Mouse (Mus musculus): ENCODE measurements at regions not wholly inside any gene's neighbourhood (a gene's known extent, or its start where the extent isn't known, plus 50 kb on each side); places are given as distances from the start of the nearest gene placed in this dataset.
A peak's percentile ranks its signal among the peaks of the same experiment; 100 is the strongest.

DNA sequence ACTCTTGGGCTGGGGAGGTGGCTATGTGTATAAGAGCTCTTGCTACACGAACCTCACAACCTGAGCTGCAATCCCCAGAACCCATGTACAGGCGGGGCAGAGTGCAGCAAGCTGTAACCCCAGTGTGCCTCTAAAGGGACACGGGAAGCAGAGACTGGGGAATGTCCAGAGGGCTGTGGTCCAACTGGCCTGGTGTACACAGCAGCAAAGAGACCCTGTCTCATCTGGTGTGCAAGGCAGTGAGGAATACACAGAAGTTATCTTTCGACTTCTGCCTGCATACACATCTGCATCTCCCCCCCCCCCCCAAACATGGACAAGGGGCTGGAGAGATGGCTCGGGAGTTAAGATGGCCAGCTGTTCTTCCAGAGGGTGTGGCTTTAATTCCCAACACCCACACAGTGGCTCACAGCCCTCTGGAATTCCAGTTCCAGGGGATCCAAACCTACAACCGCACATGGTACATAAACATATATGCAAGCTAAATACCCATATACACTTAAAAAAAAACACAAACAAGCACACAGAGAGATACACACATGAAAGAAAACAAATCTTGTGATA lies 86.4 kb downstream of the Vcpkmt start:
- Histone ChIP-seq H3K4me1 (ENCODE audit: control insufficient read depth, insufficient read depth, low read length) (no peaks in the 10 kb centered on the region), H3K27ac (ENCODE audit: low read depth, low read length) (no peak overlapping the region), H3K9me3 (ENCODE audit: control insufficient read depth, low read length) (no peaks in the 10 kb centered on the region), H3K4me2 (ENCODE audit: low read depth) (no peak overlapping the region), H3K36me3 (ENCODE audit: control insufficient read depth, insufficient read depth, low read length) (no peaks in the 10 kb centered on the region), H3K4me3 (ENCODE audit: low read depth, low read length) (no peak overlapping the region), H3K9ac (ENCODE audit: low read length) (no peak overlapping the region), H3K27me3 (ENCODE audit: control insufficient read depth, insufficient read depth, low read length) (no peaks in the 10 kb centered on the region)
- 79% methylated on average over 6 of the region's 6 CpGs for WGBS
- DNase-seq (ENCODE audit: low spot score) = no peak
- no peak for ATAC-seq (ENCODE audit: insufficient read depth, low FRiP score, low TSS enrichment)

DNA sequence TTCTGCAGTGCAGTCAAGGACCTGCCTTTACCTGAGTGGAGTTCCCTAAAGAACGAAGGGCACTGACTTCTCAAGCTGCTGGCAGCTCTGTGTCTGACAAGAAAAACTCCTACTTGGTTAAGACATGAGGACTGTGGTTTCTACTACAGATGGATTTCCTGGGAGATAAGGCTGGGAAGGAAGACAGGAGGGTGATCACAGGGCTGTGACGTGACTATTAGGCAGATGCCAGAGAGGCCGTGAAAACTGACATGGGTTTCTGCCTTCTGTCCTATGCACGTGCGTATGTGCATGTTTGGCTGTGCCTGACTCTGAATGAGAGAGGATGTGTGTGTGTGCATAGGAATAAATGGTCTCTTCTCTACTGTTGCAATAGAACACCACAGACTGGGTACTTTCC lies 87.1 kb downstream of the Vcpkmt start:
- Histone ChIP-seq H3K27me3 (ENCODE audit: control insufficient read depth, insufficient read depth, low read length) (no peaks in the 10 kb centered on the region), H3K4me2 (ENCODE audit: low read depth) (no peak overlapping the region), H3K36me3 (ENCODE audit: control insufficient read depth, insufficient read depth, low read length) (no peaks in the 10 kb centered on the region), H3K4me1 (ENCODE audit: control insufficient read depth, insufficient read depth, low read length) (no peaks in the 10 kb centered on the region), H3K9ac (ENCODE audit: low read length) (no peak overlapping the region), H3K9me3 (ENCODE audit: control insufficient read depth, low read length) (no peaks in the 10 kb centered on the region), H3K4me3 (ENCODE audit: low read depth, low read length) (no peak overlapping the region), H3K27ac (ENCODE audit: low read depth, low read length) (no peak overlapping the region)
- WGBS = 94% methylated on average over 5 of the region's 5 CpGs
- no peak for ATAC-seq (ENCODE audit: insufficient read depth, low FRiP score, low TSS enrichment)
- no peak for DNase-seq (ENCODE audit: low spot score)

DNA sequence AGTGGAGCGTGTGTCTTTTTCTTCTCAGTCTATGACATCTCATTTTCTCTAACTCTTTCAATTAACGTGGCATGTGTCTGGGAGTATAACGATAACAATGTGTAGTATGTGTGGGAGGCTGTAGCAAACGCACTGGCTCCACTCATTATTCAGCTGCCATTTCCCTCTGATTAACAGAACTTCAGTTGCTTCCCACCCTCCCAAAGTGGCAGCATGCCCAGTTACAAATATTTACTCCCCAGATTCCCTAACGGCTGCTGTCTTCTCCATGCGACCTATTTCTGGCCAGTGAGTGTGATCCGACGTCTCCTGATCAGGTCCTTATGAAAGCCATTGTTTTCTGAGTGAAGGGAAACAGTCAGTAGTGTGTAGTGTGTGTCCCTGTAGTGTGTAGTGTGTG lies 88.2 kb downstream of the Vcpkmt start:
- DNase-seq (ENCODE audit: low spot score) = no peak
- H3K9me3 ChIP-seq (ENCODE audit: control insufficient read depth, low read length) = no peaks in the 10 kb centered on the region
- no peak for ATAC-seq (ENCODE audit: insufficient read depth, low FRiP score, low TSS enrichment)
- no peak overlapping the region for H3K4me3 ChIP-seq (ENCODE audit: low read depth, low read length)
- H3K27me3 ChIP-seq (ENCODE audit: control insufficient read depth, insufficient read depth, low read length) = no peaks in the 10 kb centered on the region
- H3K9ac ChIP-seq (ENCODE audit: low read length) = no peak overlapping the region
- H3K4me1 ChIP-seq (ENCODE audit: control insufficient read depth, insufficient read depth, low read length) = no peaks in the 10 kb centered on the region
- H3K4me2 ChIP-seq (ENCODE audit: low read depth) = no peak overlapping the region
- WGBS = 91% methylated on average over 8 of the region's 8 CpGs
- H3K36me3 ChIP-seq (ENCODE audit: control insufficient read depth, insufficient read depth, low read length) = no peaks in the 10 kb centered on the region
- no peak overlapping the region for H3K27ac ChIP-seq (ENCODE audit: low read depth, low read length)

DNA sequence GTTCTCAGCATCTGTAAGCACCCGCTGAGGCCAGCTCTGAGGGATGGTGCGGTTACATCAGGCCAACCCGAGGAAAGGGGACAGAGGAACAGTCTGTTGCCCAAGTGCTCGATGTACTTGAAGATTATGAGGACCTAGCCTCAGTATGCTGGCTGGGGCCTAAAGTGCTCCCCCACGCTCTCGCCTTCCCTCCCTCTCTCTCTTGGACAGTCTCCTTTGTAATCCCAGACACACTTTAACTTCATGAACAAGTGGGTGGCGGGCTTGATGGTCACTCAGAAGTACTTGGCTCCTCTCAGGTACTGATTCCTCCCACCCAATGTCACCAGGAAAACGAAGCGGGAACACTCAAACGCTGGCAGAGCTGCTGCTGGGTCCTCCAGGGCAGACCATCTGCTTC lies 93.1 kb downstream of the Vcpkmt start:
- Histone ChIP-seq H3K27ac (ENCODE audit: low read depth, low read length) (no peak overlapping the region), H3K4me2 (ENCODE audit: low read depth) (no peak overlapping the region), H3K9ac (ENCODE audit: low read length) (no peak overlapping the region), H3K9me3 (ENCODE audit: control insufficient read depth, low read length) (no peaks in the 10 kb centered on the region), H3K36me3 (ENCODE audit: control insufficient read depth, insufficient read depth, low read length) (no peaks in the 10 kb centered on the region), H3K4me1 (ENCODE audit: control insufficient read depth, insufficient read depth, low read length) (0 out of 2 replicates have a peak, but pooled peaks cover 6% of the 10 kb centered on the region), H3K27me3 (ENCODE audit: control insufficient read depth, insufficient read depth, low read length) (no peaks in the 10 kb centered on the region), H3K4me3 (ENCODE audit: low read depth, low read length) (no peak overlapping the region)
- ATAC-seq (ENCODE audit: insufficient read depth, low FRiP score, low TSS enrichment) (no peak), DNase-seq (ENCODE audit: low spot score) (no peak)
- 87% methylated on average over 10 of the region's 10 CpGs for WGBS

DNA sequence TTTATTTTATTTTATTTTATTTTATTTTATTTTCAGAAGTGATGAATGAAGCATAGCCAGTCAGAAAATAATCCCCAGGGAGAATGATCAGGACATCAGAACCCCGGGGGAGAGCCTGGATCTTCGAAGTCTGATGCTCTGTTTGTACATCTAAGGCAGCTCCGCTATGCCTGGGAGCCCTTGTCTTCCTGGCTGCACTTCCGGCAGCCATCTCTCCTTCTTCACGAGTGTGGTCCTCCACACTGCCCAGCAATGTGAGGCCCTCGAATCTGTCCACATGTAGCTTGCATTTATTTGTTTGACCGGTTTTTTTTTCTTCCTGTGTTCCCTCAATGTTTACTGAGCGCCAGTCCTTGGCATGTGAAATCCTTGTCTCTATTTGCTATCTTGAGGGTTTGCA lies 95.9 kb downstream of the Vcpkmt start:
- Histone ChIP-seq H3K27me3 (ENCODE audit: control insufficient read depth, insufficient read depth, low read length) (no peaks in the 10 kb centered on the region), H3K27ac (ENCODE audit: low read depth, low read length) (no peak overlapping the region), H3K36me3 (ENCODE audit: control insufficient read depth, insufficient read depth, low read length) (no peaks in the 10 kb centered on the region), H3K9me3 (ENCODE audit: control insufficient read depth, low read length) (peaks cover 3% of the 10 kb centered on the region; the same call in 1 of the 2 replicates), H3K4me3 (ENCODE audit: low read depth, low read length) (no peak overlapping the region), H3K4me2 (ENCODE audit: low read depth) (no peak overlapping the region), H3K4me1 (ENCODE audit: control insufficient read depth, insufficient read depth, low read length) (0 out of 2 replicates have a peak, but pooled peaks cover 7% of the 10 kb centered on the region), H3K9ac (ENCODE audit: low read length) (no peak overlapping the region)
- DNase-seq (ENCODE audit: low spot score) (no peak), ATAC-seq (ENCODE audit: insufficient read depth, low FRiP score, low TSS enrichment) (no peak)
- WGBS = 86% methylated on average over 8 of the region's 8 CpGs

DNA sequence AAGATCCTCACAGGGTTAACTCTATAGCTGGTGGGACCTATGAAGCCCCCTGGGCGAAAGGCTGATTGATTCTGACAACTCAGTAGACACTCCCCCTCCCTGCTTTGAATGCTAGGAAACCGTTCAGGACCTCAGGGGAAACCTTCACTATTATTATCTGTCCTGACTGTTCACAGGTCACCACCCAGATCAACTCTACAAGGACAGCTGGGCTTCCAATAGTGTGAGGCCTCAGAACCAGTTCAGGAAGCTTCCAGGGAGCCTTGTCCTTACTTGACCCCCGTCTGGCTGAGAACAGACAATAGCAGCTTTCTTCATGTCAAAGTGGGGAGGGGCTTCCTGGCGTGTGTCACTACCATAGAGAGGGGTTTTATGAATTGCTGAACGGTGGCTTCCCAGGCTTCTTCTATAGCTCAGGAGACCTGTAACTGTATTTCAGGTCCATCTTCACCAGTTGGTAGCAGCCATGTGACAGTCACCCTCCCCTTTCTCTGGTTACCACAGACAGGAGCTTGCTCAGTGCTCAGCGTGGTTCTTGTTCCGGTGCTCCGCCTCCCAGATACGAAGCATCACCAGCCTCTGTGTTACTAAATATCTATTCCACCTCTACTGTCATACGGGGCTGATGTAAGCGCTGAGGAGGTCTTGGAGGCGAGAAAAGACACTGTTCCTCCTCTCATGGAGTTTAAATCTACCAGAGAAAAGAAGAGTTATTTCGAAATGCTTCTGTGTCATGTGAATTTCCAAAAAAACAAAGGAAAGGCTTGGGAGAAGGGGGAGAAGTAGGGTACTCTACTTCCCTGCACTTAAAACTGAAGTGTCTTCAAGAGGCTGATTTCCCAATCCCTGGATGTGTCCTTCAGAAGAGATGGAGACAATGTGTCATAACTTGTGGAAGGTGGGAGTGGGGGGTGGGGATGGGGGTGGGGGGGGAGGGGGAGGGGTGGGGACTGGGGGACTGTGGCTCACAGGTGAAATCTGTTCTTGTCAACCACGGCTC lies 96.9 kb downstream of the Vcpkmt start:
- H3K4me1 ChIP-seq (ENCODE audit: control insufficient read depth, insufficient read depth, low read length) = 0 out of 2 replicates have a peak, but pooled peaks cover 7% of the 10 kb centered on the region
- WGBS = 27% methylated on average over 14 of the region's 14 CpGs

DNA sequence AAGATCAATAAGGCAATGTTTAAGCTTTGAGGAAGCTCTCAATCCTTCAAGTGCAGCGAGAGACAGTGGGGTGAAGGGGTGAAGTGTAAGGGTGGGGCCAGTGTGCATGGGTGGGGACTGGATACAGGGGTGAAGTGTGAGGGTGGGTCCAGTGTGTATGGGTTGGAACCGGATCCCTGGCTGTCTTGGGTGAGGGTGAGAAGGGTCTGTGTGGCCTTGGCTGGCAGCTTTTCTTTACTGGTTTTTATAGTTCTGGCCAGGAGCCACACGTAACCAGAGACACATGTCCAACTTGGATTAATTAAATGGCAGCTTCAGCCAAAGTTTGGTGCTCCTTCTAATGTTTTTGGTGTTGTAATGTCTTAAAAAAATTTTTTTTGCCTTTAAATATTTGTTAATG lies 101.4 kb downstream of the Vcpkmt start:
- 86% methylated on average over 3 of the region's 3 CpGs for WGBS
- no peak overlapping the region for H3K9ac ChIP-seq (ENCODE audit: low read length)
- peaks cover 3% of the 10 kb centered on the region; the same call in 1 of the 2 replicates for H3K9me3 ChIP-seq (ENCODE audit: control insufficient read depth, low read length)
- no peak overlapping the region for H3K27ac ChIP-seq (ENCODE audit: low read depth, low read length)
- no peaks in the 10 kb centered on the region for H3K27me3 ChIP-seq (ENCODE audit: control insufficient read depth, insufficient read depth, low read length)
- H3K36me3 ChIP-seq (ENCODE audit: control insufficient read depth, insufficient read depth, low read length) = no peaks in the 10 kb centered on the region
- H3K4me3 ChIP-seq (ENCODE audit: low read depth, low read length) = no peak overlapping the region
- 0 out of 2 replicates have a peak, but pooled peaks cover 7% of the 10 kb centered on the region for H3K4me1 ChIP-seq (ENCODE audit: control insufficient read depth, insufficient read depth, low read length)
- H3K4me2 ChIP-seq (ENCODE audit: low read depth) = no peak overlapping the region
- no peak for ATAC-seq (ENCODE audit: insufficient read depth, low FRiP score, low TSS enrichment)
- DNase-seq (ENCODE audit: low spot score) = no peak

More for the DNA sequence above, 96.9 kb downstream of the Vcpkmt start:
- Histone ChIP-seq H3K9ac (ENCODE audit: low read length) (0 out of 2 replicates have a peak overlapping the region, but pooled peaks have one; percentile 18), H3K27ac (ENCODE audit: low read depth, low read length) (no peak overlapping the region), H3K4me3 (ENCODE audit: low read depth, low read length) (no peak overlapping the region), H3K9me3 (ENCODE audit: control insufficient read depth, low read length) (peaks cover 3% of the 10 kb centered on the region; the same call in 1 of the 2 replicates), H3K36me3 (ENCODE audit: control insufficient read depth, insufficient read depth, low read length) (no peaks in the 10 kb centered on the region), H3K27me3 (ENCODE audit: control insufficient read depth, insufficient read depth, low read length) (no peaks in the 10 kb centered on the region), H3K4me2 (ENCODE audit: low read depth) (peak overlapping the region; percentile 34)
- peak; percentile 35; the same call in 1 of the 2 replicates for ATAC-seq (ENCODE audit: insufficient read depth, low FRiP score, low TSS enrichment)
- DNase-seq (ENCODE audit: low spot score) = peak; percentile 60

DNA sequence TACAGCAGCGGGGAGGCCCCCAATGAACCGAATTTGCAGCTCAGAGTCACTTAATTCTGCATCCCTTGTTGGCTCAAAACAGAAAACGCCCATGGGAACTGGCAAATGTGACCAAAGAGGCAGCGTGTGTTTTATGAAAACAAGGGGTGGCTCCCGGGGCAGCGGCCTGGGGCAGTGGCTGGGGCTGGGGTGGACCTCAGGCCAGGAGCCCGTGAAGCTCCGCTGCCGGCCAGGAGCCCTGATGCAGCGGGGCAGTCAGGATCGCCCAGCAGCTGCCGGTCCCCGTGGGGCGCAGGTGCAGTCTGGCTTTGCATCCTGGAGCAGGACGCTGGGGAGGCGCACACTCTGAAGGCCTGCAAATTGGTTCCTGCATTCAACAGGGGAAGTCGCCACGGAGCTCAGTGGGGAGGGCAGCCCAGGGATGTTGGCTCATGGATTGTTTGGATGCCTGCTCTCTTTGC lies 104.4 kb upstream of the Gm9887 start:
- Histone ChIP-seq H3K27me3 (ENCODE audit: control insufficient read depth, insufficient read depth, low read length) (no peaks in the 10 kb centered on the region), H3K4me1 (ENCODE audit: control insufficient read depth, insufficient read depth, low read length) (peaks cover 5% of the 10 kb centered on the region), H3K4me2 (ENCODE audit: low read depth) (peak overlapping the region; percentile 6; the same call in 1 of the 2 replicates), H3K36me3 (ENCODE audit: control insufficient read depth, insufficient read depth, low read length) (no peaks in the 10 kb centered on the region), H3K27ac (ENCODE audit: low read depth, low read length) (no peak overlapping the region), H3K9ac (ENCODE audit: low read length) (no peak overlapping the region), H3K9me3 (ENCODE audit: control insufficient read depth, low read length) (no peaks in the 10 kb centered on the region), H3K4me3 (ENCODE audit: low read depth, low read length) (no peak overlapping the region)
- DNase-seq (ENCODE audit: low spot score) (peak; percentile 48), ATAC-seq (ENCODE audit: insufficient read depth, low FRiP score, low TSS enrichment) (peak; percentile 41; the same call in 1 of the 2 replicates)
- 11% methylated on average over 18 of the region's 18 CpGs for WGBS
